Mouse (Mus musculus): ENCODE measurements around the gene Abcb9.

Abcb9 gene

DNA sequence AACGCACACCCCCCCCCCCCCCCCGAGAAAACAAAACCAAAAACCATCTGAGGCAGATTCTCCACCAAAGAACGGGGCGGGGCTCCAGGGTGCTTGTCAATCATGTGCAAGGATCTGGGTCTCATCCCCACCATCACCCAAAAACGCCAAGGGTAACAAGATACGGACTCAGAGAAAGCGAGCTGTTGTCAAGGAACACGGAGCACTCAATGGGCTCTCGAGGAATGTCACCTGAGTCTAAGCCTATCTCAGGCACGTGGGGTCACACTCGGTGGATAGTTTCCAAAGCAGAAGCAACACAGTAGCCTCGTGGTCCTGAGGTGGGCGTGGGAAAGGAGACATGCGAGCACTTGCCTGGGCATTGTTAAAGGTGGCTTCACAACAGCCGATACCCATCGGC is 81.9 kb downstream of the Abcb9 start:
- no peak for DNase-seq (ENCODE audit: extremely low read depth, low read depth)

DNA sequence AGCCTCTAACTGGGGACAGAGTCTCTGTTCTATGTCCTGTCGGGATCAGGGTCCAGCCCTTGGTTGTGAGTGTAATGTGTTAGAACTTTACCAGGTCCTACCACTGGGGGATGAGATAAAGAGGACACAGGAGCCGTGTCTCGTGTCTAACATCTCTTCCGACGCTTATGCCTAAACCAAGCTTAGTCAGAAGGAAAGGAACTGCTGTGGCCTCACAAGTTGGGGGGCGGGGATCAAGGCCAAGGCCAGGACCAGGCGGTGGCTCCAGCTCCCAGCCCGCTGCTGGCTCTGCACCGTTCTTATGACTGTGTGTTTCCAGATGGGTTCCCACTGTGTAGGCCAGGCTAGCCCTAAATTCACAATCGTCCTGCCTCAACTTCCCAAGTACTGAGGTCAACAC is 82.7 kb downstream of the Abcb9 start:
- DNase-seq (ENCODE audit: extremely low read depth, low read depth): no peak

GRCm38 (mm10) chr5:124011927-124012326 is 83.7 kb downstream of the Abcb9 start:
- DNase-seq (ENCODE audit: extremely low read depth, low read depth): no peak
